Mouse (Mus musculus) forebrain, postnatal 0 days (tissue): ENCODE results near the gene Utp20. TPM values are rescaled to one million over a fixed set of nuclear protein-coding genes. Genes with fewer than 3 reads are reported as not detected.
"Not testable (repeated sequence)": the region's sequence is repeated elsewhere in the genome, so short reads cannot be mapped to it uniquely, and the experiment has no call there.

ENCODE experiments used
- ATAC-seq: fragments of 200-750 bp; cut with Nextera tagmentation; 2 replicates; pipeline ENCODE4 v1.8.0; 2017; ENCODE audit warnings: mild to moderate bottlenecking, moderate library complexity
- DNase-seq: peaks from one replicate; pipeline ENCODE4 v3.0.0-alpha.2; 2015
- H3K27ac ChIP-seq: fragments of 300-500 bp; sonication (generic); 2 replicates; pipeline ENCODE4 v1.5.1; 2014; ENCODE audit warnings: low read depth, mild to moderate bottlenecking, antibody characterized with exemption, low read length, moderate library complexity, mixed read lengths
- H3K27me3 ChIP-seq: fragments of 300-500 bp; sonication (generic); 2 replicates; pipeline ENCODE4 v1.6.1; 2014; ENCODE audit warnings: mild to moderate bottlenecking, low read length, mixed read lengths; ENCODE audit not compliant: insufficient read depth
- H3K36me3 ChIP-seq: fragments of 300-500 bp; sonication (generic); 2 replicates; pipeline ENCODE4 v1.6.1; 2014; ENCODE audit warnings: mild to moderate bottlenecking, moderate library complexity; ENCODE audit not compliant: insufficient read depth
- H3K4me1 ChIP-seq: fragments of 300-500 bp; sonication (generic); 2 replicates; pipeline ENCODE4 v1.6.1; 2014; ENCODE audit warnings: antibody characterized with exemption; ENCODE audit not compliant: insufficient read depth
- H3K4me2 ChIP-seq: fragments of 300-500 bp; sonication (generic); 2 replicates; pipeline ENCODE4 v1.6.1; 2014; ENCODE audit warnings: low read depth, mild to moderate bottlenecking, moderate library complexity
- H3K4me3 ChIP-seq: fragments of 300-500 bp; sonication (generic); 2 replicates; pipeline ENCODE4 v1.5.1; 2014; ENCODE audit warnings: low read depth, low read length, mixed read lengths
- H3K9ac ChIP-seq: fragments of 300-500 bp; sonication (generic); 2 replicates; pipeline ENCODE4 v1.6.1; 2014; ENCODE audit warnings: mild to moderate bottlenecking
- H3K9me3 ChIP-seq: fragments of 300-500 bp; sonication (generic); 2 replicates; pipeline ENCODE4 v1.6.1; 2016; ENCODE audit warnings: low read length
- CTCF ChIP-seq: sonication (generic); IDR thresholded peaks from 2 replicates; pipeline ENCODE4 v1.5.1; 2016; ENCODE audit warnings: antibody characterized with exemption, control low read depth, low read depth
- WGBS: fragments of 180-500 bp; shearing (Covaris S2); extraction: QIAGEN DNeasy Blood & Tissue Kit; methylation state at CpG from one replicate; pipeline ENCODE4 v1.1.7; 2014; 5-methylcytosine and 5-hydroxymethylcytosine counted together
- polyA plus RNA-seq: library from polyadenylated mRNA; unstranded; fragments of >200 nt; fragmentation: Nextera tagmentation; extraction: Ambion mirVana; gene quantifications from 2 replicates; pipeline ENCODE4 v1.2.1, GENCODE M21; 2015
- total RNA-seq: library from RNA; depleted of rRNA; stranded (reverse); fragments of >200 nt; gene quantifications from 2 replicates; pipeline ENCODE4 v1.2.3, GENCODE M21; 2014

Gene Utp20
- total and polyA plus RNA-seq, 2 experiments from 2014 or later: 4.3 to 18.5 TPM

GRCm38 (mm10) chr10:88793671-88794070 lies 32.9 kb downstream of the Utp20 start:
- Histone ChIP-seq H3K9me3 (no peaks in the 10 kb centered on the region), H3K27ac (no peak overlapping the region), H3K27me3 (no peaks in the 10 kb centered on the region), H3K9ac (no peak overlapping the region), H3K4me3 (no peak overlapping the region), H3K4me1 (no peaks in the 10 kb centered on the region), H3K36me3 (peaks cover 54% of the 10 kb centered on the region), H3K4me2 (no peak overlapping the region)
- ATAC-seq (no peak), DNase-seq (no peak)
- TF ChIP-seq CTCF: no peak

DNA sequence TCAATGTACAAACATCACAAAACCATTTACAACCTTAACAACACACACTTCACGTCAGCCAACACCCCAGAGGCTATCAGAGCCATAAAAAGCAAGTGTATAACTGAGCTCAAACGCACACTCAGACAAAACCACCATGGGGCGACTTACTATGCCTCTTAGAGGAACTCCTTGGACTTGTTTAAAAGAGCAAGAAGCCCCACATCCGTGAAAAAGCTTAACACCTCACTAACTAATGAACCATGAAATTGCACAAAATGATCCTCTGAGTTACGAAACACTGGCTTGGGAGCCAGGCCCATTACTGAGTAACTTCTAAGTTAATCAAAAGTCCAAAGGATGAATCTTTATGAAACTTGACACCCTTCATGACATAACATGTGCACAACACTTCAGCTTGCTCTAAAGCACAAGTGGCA lies 42.1 kb downstream of the Utp20 start:
- Histone ChIP-seq H3K4me3 (no peak overlapping the region), H3K27ac (no peak overlapping the region), H3K4me1 (no peaks in the 10 kb centered on the region), H3K36me3 (peaks cover 33% of the 10 kb centered on the region), H3K27me3 (no peaks in the 10 kb centered on the region), H3K9me3 (no peaks in the 10 kb centered on the region), H3K9ac (no peak overlapping the region), H3K4me2 (no peak overlapping the region)
- WGBS: 76% methylated on average over 5 of the region's 5 CpGs
- DNase-seq (no peak), ATAC-seq (no peak)
- no peak for TF ChIP-seq CTCF

- no peak for ATAC-seq
- H3K9ac ChIP-seq: no peak overlapping the region
These were observed 42.7 kb downstream of the Utp20 start for GRCm38 (mm10) chr10:88783941-88784340.

GRCm38 (mm10) chr10:88783135-88783534 lies 43.5 kb downstream of the Utp20 start:
- not testable (repeated sequence) for H3K9ac ChIP-seq, H3K4me1 ChIP-seq, H3K9me3 ChIP-seq, H3K27ac ChIP-seq, H3K27me3 ChIP-seq, ATAC-seq, H3K4me3 ChIP-seq, H3K4me2 ChIP-seq, DNase-seq
- WGBS: 95% methylated on average over 2 of the region's 2 CpGs
- peaks cover 34% of the 10 kb centered on the region for H3K36me3 ChIP-seq

More at GRCm38 (mm10) chr10:88783941-88784340, 42.7 kb downstream of the Utp20 start:
- Histone ChIP-seq H3K27ac (no peak overlapping the region), H3K9me3 (no peaks in the 10 kb centered on the region), H3K4me3 (no peak overlapping the region), H3K27me3 (no peaks in the 10 kb centered on the region), H3K4me2 (no peak overlapping the region), H3K36me3 (peaks cover 33% of the 10 kb centered on the region), H3K4me1 (no peaks in the 10 kb centered on the region)
- 94% methylated on average over 5 of the region's 5 CpGs for WGBS
- no peak for DNase-seq
- no peak for TF ChIP-seq CTCF

- no peaks in the 10 kb centered on the region for H3K27me3 ChIP-seq
- WGBS: 89% methylated on average over 4 of the region's 4 CpGs
- no peak overlapping the region for H3K27ac ChIP-seq
- no peaks in the 10 kb centered on the region for H3K4me1 ChIP-seq
- no peak overlapping the region for H3K4me3 ChIP-seq
- no peak for ATAC-seq
- H3K4me2 ChIP-seq: no peak overlapping the region
- H3K9ac ChIP-seq: no peak overlapping the region
- TF ChIP-seq CTCF: no peak
- DNase-seq: no peak
- H3K36me3 ChIP-seq: peaks cover 39% of the 10 kb centered on the region
- H3K9me3 ChIP-seq: no peaks in the 10 kb centered on the region
These were observed 45.9 kb downstream of the Utp20 start for GRCm38 (mm10) chr10:88780716-88781115.

- TF ChIP-seq CTCF: no peak
- H3K36me3 ChIP-seq: peaks cover 49% of the 10 kb centered on the region
- DNase-seq (no peak), ATAC-seq (no peak)
- H3K9ac ChIP-seq: no peak overlapping the region
- no peaks in the 10 kb centered on the region for H3K9me3 ChIP-seq
- WGBS: 91% methylated on average over 6 of the region's 6 CpGs
- H3K4me3 ChIP-seq: no peak overlapping the region
- H3K27me3 ChIP-seq: no peaks in the 10 kb centered on the region
- no peaks in the 10 kb centered on the region for H3K4me1 ChIP-seq
- no peak overlapping the region for H3K27ac ChIP-seq
- H3K4me2 ChIP-seq: no peak overlapping the region
These were observed 50.4 kb downstream of the Utp20 start for GRCm38 (mm10) chr10:88776206-88776605.

DNA sequence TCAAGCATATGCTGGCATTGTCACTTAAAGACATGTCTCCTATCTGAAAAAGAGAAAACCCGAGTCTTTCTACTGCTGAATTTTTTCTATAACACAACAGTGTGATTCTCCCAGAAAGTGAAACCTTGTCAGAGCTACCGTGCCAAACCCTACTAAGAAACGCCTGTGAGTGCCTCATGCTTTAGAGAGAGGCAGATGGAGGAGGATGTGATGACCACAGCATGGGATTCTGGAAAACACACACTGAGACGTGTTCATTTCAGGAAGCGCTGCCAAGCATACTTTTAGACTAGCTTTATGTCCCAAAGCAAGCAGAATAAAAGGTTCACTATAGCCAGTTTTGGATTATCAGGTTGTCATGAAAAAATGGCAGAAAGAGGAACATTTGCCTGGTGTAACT lies 53.6 kb downstream of the Utp20 start:
- not testable (repeated sequence) for H3K27me3 ChIP-seq, H3K4me1 ChIP-seq, H3K4me3 ChIP-seq, H3K9me3 ChIP-seq, ATAC-seq, H3K9ac ChIP-seq, H3K4me2 ChIP-seq, H3K27ac ChIP-seq, DNase-seq
- peaks cover 75% of the 10 kb centered on the region for H3K36me3 ChIP-seq
- WGBS: 81% methylated on average over 5 of the region's 5 CpGs

DNA sequence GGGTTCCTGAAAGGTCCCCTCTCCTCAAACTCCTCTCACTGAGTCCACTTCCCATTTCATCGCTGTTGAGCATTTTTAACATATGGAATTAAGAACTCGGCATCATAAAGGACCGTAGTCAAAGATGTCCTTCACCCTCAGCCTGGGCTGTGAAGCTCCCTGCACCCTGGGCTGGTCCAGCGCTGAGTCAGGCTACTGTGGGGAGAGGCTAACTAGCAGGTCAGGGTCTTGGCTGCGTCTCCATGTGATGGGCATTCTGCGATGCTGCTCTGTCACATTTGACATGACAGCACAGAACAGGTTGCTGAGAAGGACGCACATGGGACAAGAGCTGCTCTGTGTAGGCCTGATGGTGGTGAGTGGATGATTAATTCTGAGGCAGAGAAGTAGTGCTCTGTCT lies 56.9 kb downstream of the Utp20 start:
- Histone ChIP-seq H3K27me3 (no peaks in the 10 kb centered on the region), H3K9ac (no peak overlapping the region), H3K4me3 (no peak overlapping the region), H3K27ac (no peak overlapping the region), H3K4me1 (no peaks in the 10 kb centered on the region), H3K9me3 (no peaks in the 10 kb centered on the region), H3K36me3 (peaks cover 78% of the 10 kb centered on the region), H3K4me2 (no peak overlapping the region)
- DNase-seq: no peak
- no peak for ATAC-seq
- WGBS: 97% methylated on average over 7 of the region's 7 CpGs
- TF ChIP-seq CTCF: no peak
